Mouse (Mus musculus) heart, adult 2 months (tissue): ENCODE measurements around the gene Ntsr1.

ENCODE experiments used
- CTCF ChIP-seq: fragments of 200-600 bp; IDR thresholded peaks from 2 replicates; pipeline ENCODE4 v1.8.1; 2022; ENCODE audit warnings: antibody characterized with exemption, mild to moderate bottlenecking, moderate library complexity
- EP300 ChIP-seq: fragments of 200-500 bp; IDR thresholded peaks from 2 replicates; pipeline ENCODE4 v1.6.1; 2011; ENCODE audit warnings: low read depth, low read length, control low read depth; ENCODE audit not compliant: insufficient read depth
- POLR2A ChIP-seq: fragments of 200-500 bp; IDR thresholded peaks from 2 replicates; pipeline ENCODE4 v1.6.1; 2011; ENCODE audit warnings: mild to moderate bottlenecking, low read depth, low read length, control low read depth; ENCODE audit not compliant: insufficient read depth

DNA sequence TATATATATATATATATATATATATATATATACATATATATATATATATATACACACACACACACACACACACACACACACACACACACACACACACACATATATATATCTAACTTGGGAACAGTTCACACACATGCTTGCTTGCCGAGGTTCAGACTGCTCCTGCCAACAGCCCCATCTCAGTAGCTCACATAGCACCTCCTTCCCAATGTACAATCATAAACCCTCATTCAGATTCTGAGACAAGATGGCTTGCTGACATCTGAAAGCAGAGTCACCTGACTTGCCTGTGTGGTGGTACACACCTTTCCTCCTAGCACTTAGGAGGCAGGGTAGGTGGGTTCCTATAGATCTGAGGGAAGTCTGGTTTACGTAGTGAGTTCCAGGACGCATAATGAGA is 52.6 kb downstream of the Ntsr1 start:
- no peak for TF ChIP-seq CTCF
- no peak for TF ChIP-seq POLR2A
- TF ChIP-seq EP300: no peak
